Mouse (Mus musculus): ENCODE measurements around the gene Ccdc86. TPM values are rescaled to one million over a fixed set of nuclear protein-coding genes. Genes with fewer than 3 reads are reported as not detected.

The Ccdc86 gene
- total and polyA plus RNA-seq, 3 experiments, result 3.1 to 7.1 (median 6.9) TPM

DNA sequence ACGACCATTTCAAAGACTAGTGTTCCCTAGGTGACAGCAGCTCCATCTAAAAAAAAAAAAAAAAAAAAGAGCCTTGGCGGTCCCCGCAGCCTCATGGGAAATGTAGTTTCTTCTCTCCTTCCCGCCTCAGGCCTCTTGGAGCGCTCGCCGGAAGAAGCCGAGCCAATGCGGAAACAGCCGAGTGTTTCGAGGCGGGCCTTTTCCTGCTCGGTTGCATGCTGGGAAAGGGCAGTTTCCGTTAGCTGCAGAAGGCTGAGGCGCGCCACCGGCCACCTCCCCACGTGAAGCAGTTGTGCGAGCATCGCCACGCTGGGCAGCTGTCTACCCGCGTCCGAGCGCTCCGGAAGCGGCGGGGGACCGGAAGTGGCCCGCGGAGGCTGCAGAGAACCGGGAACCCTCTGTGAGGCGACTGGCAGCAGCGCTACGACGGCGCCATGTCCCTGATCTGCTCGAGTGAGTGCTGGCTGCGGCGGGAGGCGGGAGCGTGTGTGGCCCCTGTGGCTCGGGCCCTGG is 54.0 kb downstream of the Ccdc86 start, which contains the start of gene Prpf19:
Gene Prpf19 (plus strand): TSS at position 216 of the 513 bp plus-strand sequence.
- Histone ChIP-seq H3K9ac (ENCODE audit: low read depth, low read length) (peak within 1 kb of the TSS; percentile 96), H3K4me3 (peak within 1 kb of the TSS; percentile 77), H3K27ac (peak within 1 kb of the TSS; percentile 93), H3K4me1 (ENCODE audit: control insufficient read depth, insufficient read depth, low read length) (peaks cover 1% of the 10 kb centered on the region), H3K27me3 (ENCODE audit: control insufficient read depth, insufficient read depth, low read length) (no peaks in the 10 kb centered on the region), H3K36me3 (ENCODE audit: control insufficient read depth, insufficient read depth, low read length) (peaks cover 16% of the 10 kb centered on the region), H3K79me2 (replicated peaks; ENCODE audit: control insufficient read depth, insufficient read depth, low read length) (no peaks in the 10 kb centered on the region)
- under 1% methylated on average over 43 of the region's 43 CpGs for WGBS
- intact Hi-C loops (cut with DNase I), result loop anchor here (1.0 to 2.0 kb wide), 2 partner anchors 13 to 54 kb away; partner anchors contain the start of genes Ccdc86 and Tmem109
- peak; percentile 91 for TF ChIP-seq POLR2A (IDR thresholded peaks at IDR 0.05; ENCODE audit: insufficient read depth, low read depth, low read length)
- TF ChIP-seq CTCF (IDR thresholded peaks at IDR 0.05), result peak; percentile 44
- peak; percentile 70; the same call in 1 of the 2 replicates for TF ChIP-seq EP300 (IDR thresholded peaks at IDR 0.05; ENCODE audit: insufficient read depth, low read depth, low read length)
- DNase-seq, result peak; percentile 97 to 98

DNA sequence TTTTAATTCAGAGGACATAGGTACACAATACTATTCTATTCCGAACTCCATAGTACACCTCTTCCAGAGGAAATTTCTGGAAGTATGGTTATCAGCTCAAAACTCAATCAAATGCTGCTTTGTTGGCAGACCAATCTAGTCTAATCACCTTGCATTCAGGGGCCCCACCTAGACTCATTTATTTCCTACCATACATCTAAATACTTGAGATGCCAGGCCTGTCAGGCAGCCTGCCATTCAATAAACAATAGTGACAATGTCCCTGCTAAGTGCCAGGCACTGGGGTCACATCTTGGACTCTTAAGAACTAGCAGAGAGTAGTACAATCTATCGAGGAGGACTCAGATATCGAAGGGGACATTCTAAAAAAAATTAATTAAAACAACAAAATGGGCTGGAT is 56.9 kb downstream of the Ccdc86 start:
- TF ChIP-seq EP300 (IDR thresholded peaks at IDR 0.05; ENCODE audit: insufficient read depth, low read depth, low read length), result no peak
- no peaks in the 10 kb centered on the region for H3K27me3 ChIP-seq (ENCODE audit: control insufficient read depth, insufficient read depth, low read length)
- no peaks in the 10 kb centered on the region for H3K36me3 ChIP-seq (ENCODE audit: control insufficient read depth, insufficient read depth, low read length)
- no peak overlapping the region for H3K4me3 ChIP-seq
- no peak for DNase-seq
- WGBS, result 88% methylated on average over 3 of the region's 3 CpGs
- intact Hi-C loops (cut with DNase I), result no loop called here
- no peak overlapping the region for H3K27ac ChIP-seq
- peaks cover 1% of the 10 kb centered on the region for H3K4me1 ChIP-seq (ENCODE audit: control insufficient read depth, insufficient read depth, low read length)
- H3K9ac ChIP-seq (ENCODE audit: low read depth, low read length), result no peak overlapping the region
- H3K79me2 ChIP-seq (replicated peaks; ENCODE audit: control insufficient read depth, insufficient read depth, low read length), result no peaks in the 10 kb centered on the region

Other genes with a start within 250 kb of the Ccdc86 start
- gene Cd5, start 210.3 kb downstream of the Ccdc86 start, total RNA-seq (2021), result under 1 TPM; 0.11 to 0.26 TPM
- gene Cd5, start 210.3 kb downstream of the Ccdc86 start, polyA plus RNA-seq (2012; rRNA removed), result 0.35 and 0.80 TPM in 2 replicates
- under 1 TPM in 1 of 2 experiments, not detected in 1; 0.07 TPM for gene Cd6, start 119.2 kb downstream of the Ccdc86 start, total RNA-seq (2021)
- 0.44 and 0.76 TPM in 2 replicates for gene Cd6, start 119.2 kb downstream of the Ccdc86 start, polyA plus RNA-seq (2012; rRNA removed)
- 1 to 10 TPM; 2.1 to 2.3 TPM for gene Slc15a3, start 109.5 kb downstream of the Ccdc86 start, total RNA-seq (2021)
- 3.9 and 4.9 TPM in 2 replicates for gene Slc15a3, start 109.5 kb downstream of the Ccdc86 start, polyA plus RNA-seq (2012; rRNA removed)
- 10 to 100 TPM; 10.7 to 12.0 TPM for gene Tmem132a, start 79.3 kb downstream of the Ccdc86 start, total RNA-seq (2021)
- 11.1 and 11.5 TPM in 2 replicates for gene Tmem132a, start 79.3 kb downstream of the Ccdc86 start, polyA plus RNA-seq (2012; rRNA removed)
- gene Tmem109, start 67.3 kb downstream of the Ccdc86 start, total RNA-seq (2021), result 100 to 1,000 TPM; 101 to 109 TPM
- 160 and 196 TPM in 2 replicates for gene Tmem109, start 67.3 kb downstream of the Ccdc86 start, polyA plus RNA-seq (2012; rRNA removed)
- gene Prpf19, start 54.0 kb downstream of the Ccdc86 start, total RNA-seq (2021), result 100 to 1,000 TPM; 216 to 243 TPM
- gene Prpf19, start 54.0 kb downstream of the Ccdc86 start, polyA plus RNA-seq (2012; rRNA removed), result 432 and 512 TPM in 2 replicates
- not detected for gene Zp1, start 28.6 kb downstream of the Ccdc86 start, total RNA-seq (2021)
- gene Zp1, start 28.6 kb downstream of the Ccdc86 start, polyA plus RNA-seq (2012; rRNA removed), result not detected in 2 replicates
- gene Ptgdr2, start 12.1 kb downstream of the Ccdc86 start, total RNA-seq (2021), result not detected
- 0.09 and 0.10 TPM in 2 replicates for gene Ptgdr2, start 12.1 kb downstream of the Ccdc86 start, polyA plus RNA-seq (2012; rRNA removed)
- gene Ms4a10, start 25.4 kb upstream of the Ccdc86 start, total RNA-seq (2021), result not detected
- gene Ms4a10, start 25.4 kb upstream of the Ccdc86 start, polyA plus RNA-seq (2012; rRNA removed), result not detected in 2 replicates
- gene Ms4a15, start 44.0 kb upstream of the Ccdc86 start, total RNA-seq (2021), result not detected
- not detected in 2 replicates for gene Ms4a15, start 44.0 kb upstream of the Ccdc86 start, polyA plus RNA-seq (2012; rRNA removed)
- not detected for gene Ms4a18, start 68.8 kb upstream of the Ccdc86 start, total RNA-seq (2021)
- not detected in 2 replicates for gene Ms4a18, start 68.8 kb upstream of the Ccdc86 start, polyA plus RNA-seq (2012; rRNA removed)
- gene Ms4a8a, start 131.8 kb upstream of the Ccdc86 start, total RNA-seq (2021), result 1 to 10 TPM; 2.2 to 2.4 TPM
- 1.1 and 1.7 TPM in 2 replicates for gene Ms4a8a, start 131.8 kb upstream of the Ccdc86 start, polyA plus RNA-seq (2012; rRNA removed)
- gene 1700017D01Rik, start 181.6 kb upstream of the Ccdc86 start, total RNA-seq (2021), result not detected
- gene 1700017D01Rik, start 181.6 kb upstream of the Ccdc86 start, polyA plus RNA-seq (2012; rRNA removed), result 0.08 and 0.15 TPM in 2 replicates
- not detected for gene 1700025F22Rik, start 216.1 kb upstream of the Ccdc86 start, total RNA-seq (2021)
- not detected in 2 replicates for gene 1700025F22Rik, start 216.1 kb upstream of the Ccdc86 start, polyA plus RNA-seq (2012; rRNA removed)
- gene Ms4a13, start 247.5 kb upstream of the Ccdc86 start, total RNA-seq (2021), result not detected
- gene Ms4a13, start 247.5 kb upstream of the Ccdc86 start, polyA plus RNA-seq (2012; rRNA removed), result not detected in 2 replicates

Data from heart, adult 2 months (tissue).